Mouse (Mus musculus) layer of hippocampus, adult 8-10 months (tissue): Measurements from ENCODE around the gene Gm14743. TPM values are rescaled to one million over a fixed set of nuclear protein-coding genes. Genes with fewer than 3 reads are reported as not detected.
"Not testable (repeated sequence)": the region's sequence is repeated elsewhere in the genome, so short reads cannot be mapped to it uniquely, and the experiment has no call there.

Experiments used
- DNase-seq, 2 experiments: peaks; one replicate each; pipeline ENCODE4 v3.0.0; 2022; ENCODE audit warnings: low spot score in 2 of 2
- total RNA-seq, 4 experiments: library from RNA; stranded (reverse); gene quantifications; 2 replicates each; pipeline ENCODE4 v1.2.4; 2022

The Gm14743 gene
- total RNA-seq: not detected

DNA sequence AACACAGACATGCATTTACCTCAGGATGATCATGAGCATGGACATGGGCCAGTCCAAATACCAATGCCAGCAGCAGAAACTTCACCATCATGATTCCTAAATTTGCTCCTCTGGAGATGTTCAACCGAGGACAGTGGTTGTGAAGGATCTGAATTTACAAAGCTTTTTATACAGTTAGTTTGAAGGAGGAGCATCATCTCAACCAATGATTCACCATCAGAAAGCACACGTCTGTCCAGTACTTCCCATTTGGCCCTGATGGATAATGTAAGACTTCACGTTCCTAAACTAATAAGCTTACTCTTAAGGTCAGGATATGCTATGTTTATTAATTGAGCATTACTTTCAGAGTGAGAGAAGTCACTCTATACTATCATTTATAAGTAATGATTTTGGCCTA lies at the start of gene Gm14743:
Gm14743 (minus strand) TSS at position 101 of the 400 bp plus-strand sequence.
- DNase-seq: not testable (repeated sequence)

DNA sequence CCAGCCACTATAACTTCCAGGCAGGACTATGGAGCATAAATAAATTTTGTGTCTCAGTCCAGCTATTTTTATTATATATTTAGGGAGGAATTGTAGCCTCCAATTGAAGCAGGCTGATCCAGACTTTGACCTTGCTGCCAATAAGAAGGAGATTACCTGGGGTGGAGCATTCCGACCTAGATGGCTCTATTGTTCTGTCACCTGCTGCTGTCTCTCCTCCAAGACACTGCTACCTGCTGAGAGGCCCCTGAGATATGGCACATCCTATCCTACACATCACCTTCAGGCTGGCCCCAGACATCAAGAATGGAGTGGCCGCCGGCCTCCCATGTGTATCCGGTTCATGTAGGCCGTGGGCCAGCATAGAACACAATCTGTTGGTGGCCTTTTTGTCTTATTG lies 42.9 kb downstream of the Gm14743 start:
- DNase-seq: no peak

GRCm38 (mm10) chrX:78202220-78202619 lies 43.5 kb downstream of the Gm14743 start:
- DNase-seq: not testable (repeated sequence)

Other genes starting within 250 kb of the Gm14743 start
- gene Obp1a, start 154.5 kb downstream of the Gm14743 start, total RNA-seq: not detected
- not detected for gene Gm5938, start 120.5 kb downstream of the Gm14743 start, total RNA-seq
- gene Obp1b, start 59.1 kb downstream of the Gm14743 start, total RNA-seq: not detected
- gene 4930480E11Rik, start 123.7 kb upstream of the Gm14743 start, total RNA-seq: not detected